Mouse (Mus musculus): Measurements from ENCODE around the gene Adap1. TPM values are rescaled to one million over a fixed set of nuclear protein-coding genes. Genes with fewer than 3 reads are reported as not detected.

The Adap1 gene
- polyA plus RNA-seq (2015; fragmentation: Illumina TruSeq; extraction: RNeasy Lipid Tissue Mini Kit (QIAGEN cat#74804); ENCODE audit: insufficient read depth, low replicate concordance), result 9.5 TPM

DNA sequence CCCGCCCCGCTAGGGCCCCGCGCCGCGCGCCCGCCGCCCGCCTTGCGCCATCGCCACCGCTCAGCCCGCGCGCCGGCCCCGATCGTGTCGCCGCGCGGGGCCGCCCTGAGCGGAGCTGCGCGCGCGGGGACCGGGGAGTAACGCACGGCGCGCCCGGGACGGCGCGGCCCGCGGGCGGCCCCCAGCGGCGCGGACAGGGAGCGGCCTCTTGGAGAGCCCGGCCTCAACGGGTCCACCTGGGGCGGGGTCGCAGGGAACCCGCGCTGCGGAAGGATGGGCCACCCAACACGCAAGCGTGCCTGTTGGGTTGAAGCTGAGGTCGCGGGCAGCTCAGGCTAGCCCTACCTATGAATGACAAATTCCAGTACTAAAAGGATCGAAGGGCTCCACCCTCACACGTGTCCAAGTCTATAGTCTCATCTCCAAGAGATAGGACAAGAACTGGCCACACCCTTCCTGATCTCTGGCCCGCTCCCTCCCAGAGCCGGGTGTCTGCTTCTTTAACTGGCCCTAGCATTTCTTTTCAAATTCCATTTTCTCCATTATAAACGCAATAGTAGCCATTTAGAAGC lies at the start of gene Adap1:
TSS of gene Adap1 (minus strand) at position 228 of the 572 bp plus-strand sequence.

DNA sequence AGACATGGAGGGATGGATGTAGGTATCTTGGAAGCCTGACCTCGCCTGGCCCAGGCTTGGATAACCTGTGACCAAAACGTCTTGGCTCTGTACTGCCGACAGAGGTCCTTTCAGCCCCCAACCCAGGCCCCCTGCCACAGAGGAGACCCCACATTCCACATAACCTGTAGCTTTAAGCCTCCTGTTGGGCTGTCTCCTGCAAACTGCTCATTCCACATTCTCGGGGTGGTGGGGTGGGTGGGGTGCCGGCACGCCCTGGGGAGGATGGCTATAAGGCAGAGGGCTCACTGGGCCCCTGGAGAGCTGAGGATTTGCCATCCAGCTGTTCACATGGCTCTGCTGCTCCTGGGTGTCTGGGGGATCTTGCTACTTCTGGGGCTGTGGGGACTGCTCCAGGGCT lies 26.9 kb upstream of the Adap1 start, which contains the start of gene Cyp2w1:
TSS of gene Cyp2w1 (plus strand) at position 301 of the 400 bp plus-strand sequence.

DNA sequence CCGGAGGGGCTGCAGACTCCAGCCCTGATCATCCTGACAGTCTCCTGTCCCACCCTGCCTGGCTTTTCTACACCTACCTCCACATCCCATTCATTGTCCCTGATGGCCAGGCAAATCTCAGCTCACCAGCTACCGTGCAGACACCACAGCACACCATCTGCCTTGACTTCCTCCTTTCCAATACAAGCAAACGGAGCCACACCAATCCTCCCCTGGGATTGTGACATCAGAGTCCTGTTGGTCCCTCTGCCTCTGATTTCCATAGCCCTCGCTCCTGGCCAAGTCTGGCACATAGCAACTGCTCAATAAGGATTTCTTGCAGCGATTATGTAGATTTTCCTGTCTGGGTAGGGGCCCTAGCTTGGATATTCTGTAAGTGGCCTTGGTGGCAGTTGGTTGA lies 25.7 kb upstream of the Adap1 start, which contains the start of gene Cox19:
TSS of gene Cox19 (minus strand) at position 285 of the 400 bp plus-strand sequence.

DNA sequence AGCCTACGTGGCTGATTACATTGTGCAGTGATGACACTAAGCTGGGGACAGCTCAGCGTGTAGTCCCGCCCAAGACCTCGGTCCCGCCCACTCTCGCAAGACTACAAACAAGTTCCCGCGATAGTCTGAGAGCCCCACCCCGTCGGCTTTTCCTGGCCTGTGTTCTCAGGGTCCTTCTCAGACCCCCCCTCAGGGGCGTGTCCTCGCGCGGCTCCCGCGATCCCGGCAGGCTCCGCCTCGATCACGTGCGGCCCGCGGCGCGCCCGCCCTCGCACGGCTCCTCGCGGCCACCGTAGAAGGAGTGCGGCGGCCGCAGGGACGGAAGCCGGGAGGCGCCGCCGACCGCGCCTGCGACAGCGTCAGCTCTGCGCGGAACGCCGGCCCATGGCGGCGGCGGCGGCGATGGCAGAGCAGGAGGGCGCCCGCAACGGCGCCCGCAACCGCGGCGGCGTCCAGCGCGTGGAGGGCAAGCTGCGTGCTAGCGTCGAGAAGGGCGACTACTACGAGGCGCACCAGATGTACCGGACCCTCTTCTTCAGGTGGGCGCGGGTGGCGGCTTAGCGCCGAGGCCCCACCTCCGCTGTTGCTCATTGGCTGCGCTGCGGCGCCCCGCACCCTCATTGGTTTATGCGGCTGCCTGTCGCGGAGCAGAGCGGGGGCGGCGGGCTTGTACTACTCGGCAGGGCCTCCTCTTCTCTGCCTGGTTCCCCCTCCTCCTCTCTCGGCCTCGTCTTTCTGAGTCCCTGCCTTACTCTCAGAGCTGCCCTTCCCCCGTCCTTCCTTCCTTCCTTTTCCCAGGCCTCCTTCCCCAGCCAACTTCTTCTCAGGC lies 73.1 kb downstream of the Adap1 start, which contains the start of gene Get4:
TSS of gene Get4 (plus strand) at position 244 of the 829 bp plus-strand sequence.

Other genes with a start within 250 kb of the Adap1 start
- gene Prkar1b, start 175.6 kb downstream of the Adap1 start, polyA plus RNA-seq (2015; fragmentation: Illumina TruSeq; extraction: RNeasy Lipid Tissue Mini Kit (QIAGEN cat#74804); ENCODE audit: insufficient read depth, low replicate concordance), result 5.1 TPM
- 4.6 TPM for gene Dnaaf5, start 175.4 kb downstream of the Adap1 start, polyA plus RNA-seq (2015; fragmentation: Illumina TruSeq; extraction: RNeasy Lipid Tissue Mini Kit (QIAGEN cat#74804); ENCODE audit: insufficient read depth, low replicate concordance)
- 34.8 TPM for gene Sun1, start 125.0 kb downstream of the Adap1 start, polyA plus RNA-seq (2015; fragmentation: Illumina TruSeq; extraction: RNeasy Lipid Tissue Mini Kit (QIAGEN cat#74804); ENCODE audit: insufficient read depth, low replicate concordance)
- 30.9 TPM for gene Get4, start 73.3 kb downstream of the Adap1 start, polyA plus RNA-seq (2015; fragmentation: Illumina TruSeq; extraction: RNeasy Lipid Tissue Mini Kit (QIAGEN cat#74804); ENCODE audit: insufficient read depth, low replicate concordance)
- 20.6 TPM for gene Cox19, start 25.8 kb upstream of the Adap1 start, polyA plus RNA-seq (2015; fragmentation: Illumina TruSeq; extraction: RNeasy Lipid Tissue Mini Kit (QIAGEN cat#74804); ENCODE audit: insufficient read depth, low replicate concordance)
- not detected for gene Cyp2w1, start 27.0 kb upstream of the Adap1 start, polyA plus RNA-seq (2015; fragmentation: Illumina TruSeq; extraction: RNeasy Lipid Tissue Mini Kit (QIAGEN cat#74804); ENCODE audit: insufficient read depth, low replicate concordance)
- gene Gpr146, start 52.1 kb upstream of the Adap1 start, polyA plus RNA-seq (2015; fragmentation: Illumina TruSeq; extraction: RNeasy Lipid Tissue Mini Kit (QIAGEN cat#74804); ENCODE audit: insufficient read depth, low replicate concordance), result 17.8 TPM
- 2.8 TPM for gene C130050O18Rik, start 79.7 kb upstream of the Adap1 start, polyA plus RNA-seq (2015; fragmentation: Illumina TruSeq; extraction: RNeasy Lipid Tissue Mini Kit (QIAGEN cat#74804); ENCODE audit: insufficient read depth, low replicate concordance)
- 0.23 TPM for gene Gper1, start 97.5 kb upstream of the Adap1 start, polyA plus RNA-seq (2015; fragmentation: Illumina TruSeq; extraction: RNeasy Lipid Tissue Mini Kit (QIAGEN cat#74804); ENCODE audit: insufficient read depth, low replicate concordance)
- 4.0 TPM for gene 3110082I17Rik, start 134.9 kb upstream of the Adap1 start, polyA plus RNA-seq (2015; fragmentation: Illumina TruSeq; extraction: RNeasy Lipid Tissue Mini Kit (QIAGEN cat#74804); ENCODE audit: insufficient read depth, low replicate concordance)
- 9.4 TPM for gene Zfand2a, start 158.9 kb upstream of the Adap1 start, polyA plus RNA-seq (2015; fragmentation: Illumina TruSeq; extraction: RNeasy Lipid Tissue Mini Kit (QIAGEN cat#74804); ENCODE audit: insufficient read depth, low replicate concordance)
- not detected for gene Uncx, start 217.9 kb upstream of the Adap1 start, polyA plus RNA-seq (2015; fragmentation: Illumina TruSeq; extraction: RNeasy Lipid Tissue Mini Kit (QIAGEN cat#74804); ENCODE audit: insufficient read depth, low replicate concordance)

Data from spleen, adult 10 weeks (tissue).